Mouse (Mus musculus): ENCODE measurements at regions not wholly inside any gene's neighbourhood (a gene's known extent, or its start where the extent isn't known, plus 50 kb on each side); places are given as distances from the start of the nearest gene placed in this dataset.
"Not testable (repeated sequence)": the region's sequence is repeated elsewhere in the genome, so short reads cannot be mapped to it uniquely, and the experiment has no call there.

- 54% methylated on average over 8 of the region's 8 CpGs for WGBS
- H3K9me3 ChIP-seq (ENCODE audit: control insufficient read depth, low read length), result no peaks in the 10 kb centered on the region
- peak; percentile 87 for ATAC-seq (replicated peaks; ENCODE audit: low FRiP score)
- no peak for DNase-seq (ENCODE audit: low spot score)
- no peak overlapping the region for H3K4me2 ChIP-seq (ENCODE audit: low read depth, low read length, severe bottlenecking)
- H3K36me3 ChIP-seq (ENCODE audit: control insufficient read depth, insufficient read depth, low read length), result no peaks in the 10 kb centered on the region
- H3K4me1 ChIP-seq (replicated peaks; ENCODE audit: control insufficient read depth, insufficient read depth, low read length), result no peaks in the 10 kb centered on the region
- H3K27ac ChIP-seq (ENCODE audit: low read depth, low read length), result no peak overlapping the region
- no peaks in the 10 kb centered on the region for H3K27me3 ChIP-seq (ENCODE audit: control insufficient read depth, insufficient read depth, low read length)
- no peak overlapping the region for H3K9ac ChIP-seq (ENCODE audit: low read length)
- no peak overlapping the region for H3K4me3 ChIP-seq (ENCODE audit: low read depth, low read length)
Observed at GRCm38 (mm10) chr9:91126630-91127245, 235.5 kb upstream of the Zic4 start.

GRCm38 (mm10) chr9:91128491-91128890 is 233.7 kb upstream of the Zic4 start:
- WGBS, result 55% methylated on average over 2 of the region's 2 CpGs
- not testable (repeated sequence) for ATAC-seq (replicated peaks; ENCODE audit: low FRiP score); H3K4me2 ChIP-seq (ENCODE audit: low read depth, low read length, severe bottlenecking); H3K9ac ChIP-seq (ENCODE audit: low read length); H3K27ac ChIP-seq (ENCODE audit: low read depth, low read length); H3K9me3 ChIP-seq (ENCODE audit: control insufficient read depth, low read length); H3K36me3 ChIP-seq (ENCODE audit: control insufficient read depth, insufficient read depth, low read length); H3K4me3 ChIP-seq (ENCODE audit: low read depth, low read length); H3K4me1 ChIP-seq (replicated peaks; ENCODE audit: control insufficient read depth, insufficient read depth, low read length); DNase-seq (ENCODE audit: low spot score); H3K27me3 ChIP-seq (ENCODE audit: control insufficient read depth, insufficient read depth, low read length)

- DNase-seq (ENCODE audit: low spot score) (no peak), ATAC-seq (replicated peaks; ENCODE audit: low FRiP score) (no peak)
- H3K4me2 ChIP-seq (ENCODE audit: low read depth, low read length, severe bottlenecking), result no peak overlapping the region
- WGBS, result 77% methylated on average over 13 of the region's 13 CpGs
- H3K4me1 ChIP-seq (replicated peaks; ENCODE audit: control insufficient read depth, insufficient read depth, low read length), result no peaks in the 10 kb centered on the region
- no peak overlapping the region for H3K4me3 ChIP-seq (ENCODE audit: low read depth, low read length)
- H3K27ac ChIP-seq (ENCODE audit: low read depth, low read length), result no peak overlapping the region
- no peaks in the 10 kb centered on the region for H3K27me3 ChIP-seq (ENCODE audit: control insufficient read depth, insufficient read depth, low read length)
- no peaks in the 10 kb centered on the region for H3K36me3 ChIP-seq (ENCODE audit: control insufficient read depth, insufficient read depth, low read length)
- H3K9ac ChIP-seq (ENCODE audit: low read length), result no peak overlapping the region
- H3K9me3 ChIP-seq (ENCODE audit: control insufficient read depth, low read length), result no peaks in the 10 kb centered on the region
Observed at GRCm38 (mm10) chr9:91130111-91130720, 232.0 kb upstream of the Zic4 start.

GRCm38 (mm10) chr9:91131415-91132255 is 230.6 kb upstream of the Zic4 start:
- WGBS, result 68% methylated on average over 7 of the region's 7 CpGs
- no peak overlapping the region for H3K4me3 ChIP-seq (ENCODE audit: low read depth, low read length)
- DNase-seq (ENCODE audit: low spot score) (no peak), ATAC-seq (replicated peaks; ENCODE audit: low FRiP score) (no peak)
- no peaks in the 10 kb centered on the region for H3K9me3 ChIP-seq (ENCODE audit: control insufficient read depth, low read length)
- H3K9ac ChIP-seq (ENCODE audit: low read length), result no peak overlapping the region
- no peaks in the 10 kb centered on the region for H3K27me3 ChIP-seq (ENCODE audit: control insufficient read depth, insufficient read depth, low read length)
- no peak overlapping the region for H3K4me2 ChIP-seq (ENCODE audit: low read depth, low read length, severe bottlenecking)
- H3K4me1 ChIP-seq (replicated peaks; ENCODE audit: control insufficient read depth, insufficient read depth, low read length), result no peaks in the 10 kb centered on the region
- H3K27ac ChIP-seq (ENCODE audit: low read depth, low read length), result no peak overlapping the region
- no peaks in the 10 kb centered on the region for H3K36me3 ChIP-seq (ENCODE audit: control insufficient read depth, insufficient read depth, low read length)

- Histone ChIP-seq H3K9ac (ENCODE audit: low read length) (no peak overlapping the region), H3K9me3 (ENCODE audit: control insufficient read depth, low read length) (no peaks in the 10 kb centered on the region), H3K27me3 (ENCODE audit: control insufficient read depth, insufficient read depth, low read length) (no peaks in the 10 kb centered on the region), H3K36me3 (ENCODE audit: control insufficient read depth, insufficient read depth, low read length) (no peaks in the 10 kb centered on the region), H3K4me2 (ENCODE audit: low read depth, low read length, severe bottlenecking) (no peak overlapping the region), H3K27ac (ENCODE audit: low read depth, low read length) (no peak overlapping the region), H3K4me1 (replicated peaks; ENCODE audit: control insufficient read depth, insufficient read depth, low read length) (no peaks in the 10 kb centered on the region), H3K4me3 (ENCODE audit: low read depth, low read length) (no peak overlapping the region)
- WGBS, result 82% methylated on average over 1 of the region's 1 CpGs
- ATAC-seq (replicated peaks; ENCODE audit: low FRiP score) (no peak), DNase-seq (ENCODE audit: low spot score) (no peak)
Observed at GRCm38 (mm10) chr9:91132531-91132930, 229.7 kb upstream of the Zic4 start.

GRCm38 (mm10) chr9:91133256-91133920 is 228.8 kb upstream of the Zic4 start:
- Histone ChIP-seq H3K27me3 (ENCODE audit: control insufficient read depth, insufficient read depth, low read length) (no peaks in the 10 kb centered on the region), H3K4me1 (replicated peaks; ENCODE audit: control insufficient read depth, insufficient read depth, low read length) (no peaks in the 10 kb centered on the region), H3K9ac (ENCODE audit: low read length) (no peak overlapping the region), H3K4me2 (ENCODE audit: low read depth, low read length, severe bottlenecking) (no peak overlapping the region), H3K4me3 (ENCODE audit: low read depth, low read length) (no peak overlapping the region), H3K9me3 (ENCODE audit: control insufficient read depth, low read length) (no peaks in the 10 kb centered on the region), H3K36me3 (ENCODE audit: control insufficient read depth, insufficient read depth, low read length) (no peaks in the 10 kb centered on the region), H3K27ac (ENCODE audit: low read depth, low read length) (no peak overlapping the region)
- 89% methylated on average over 3 of the region's 3 CpGs for WGBS
- ATAC-seq (replicated peaks; ENCODE audit: low FRiP score) (no peak), DNase-seq (ENCODE audit: low spot score) (no peak)

- H3K4me1 ChIP-seq (replicated peaks; ENCODE audit: control insufficient read depth, insufficient read depth, low read length), result no peaks in the 10 kb centered on the region
- DNase-seq (ENCODE audit: low spot score), result no peak
- no peaks in the 10 kb centered on the region for H3K9me3 ChIP-seq (ENCODE audit: control insufficient read depth, low read length)
- no peak overlapping the region for H3K4me2 ChIP-seq (ENCODE audit: low read depth, low read length, severe bottlenecking)
- WGBS, result 91% methylated on average over 1 of the region's 1 CpGs
- H3K9ac ChIP-seq (ENCODE audit: low read length), result no peak overlapping the region
- H3K27ac ChIP-seq (ENCODE audit: low read depth, low read length), result no peak overlapping the region
- no peaks in the 10 kb centered on the region for H3K36me3 ChIP-seq (ENCODE audit: control insufficient read depth, insufficient read depth, low read length)
- H3K4me3 ChIP-seq (ENCODE audit: low read depth, low read length), result no peak overlapping the region
- no peak for ATAC-seq (replicated peaks; ENCODE audit: low FRiP score)
- no peaks in the 10 kb centered on the region for H3K27me3 ChIP-seq (ENCODE audit: control insufficient read depth, insufficient read depth, low read length)
Observed at GRCm38 (mm10) chr9:91134325-91134724, 227.9 kb upstream of the Zic4 start.

GRCm38 (mm10) chr9:91135107-91135506 is 227.1 kb upstream of the Zic4 start:
- no peaks in the 10 kb centered on the region for H3K9me3 ChIP-seq (ENCODE audit: control insufficient read depth, low read length)
- no peaks in the 10 kb centered on the region for H3K4me1 ChIP-seq (replicated peaks; ENCODE audit: control insufficient read depth, insufficient read depth, low read length)
- H3K4me3 ChIP-seq (ENCODE audit: low read depth, low read length), result no peak overlapping the region
- no peak overlapping the region for H3K4me2 ChIP-seq (ENCODE audit: low read depth, low read length, severe bottlenecking)
- H3K36me3 ChIP-seq (ENCODE audit: control insufficient read depth, insufficient read depth, low read length), result no peaks in the 10 kb centered on the region
- no peak overlapping the region for H3K27ac ChIP-seq (ENCODE audit: low read depth, low read length)
- no peaks in the 10 kb centered on the region for H3K27me3 ChIP-seq (ENCODE audit: control insufficient read depth, insufficient read depth, low read length)
- ATAC-seq (replicated peaks; ENCODE audit: low FRiP score) (no peak), DNase-seq (ENCODE audit: low spot score) (no peak)
- 85% methylated on average over 2 of the region's 2 CpGs for WGBS
- H3K9ac ChIP-seq (ENCODE audit: low read length), result no peak overlapping the region

Data from forebrain, embryonic 11.5 days (tissue).